Mouse (Mus musculus): ENCODE data around the gene Ppm1e. TPM values are rescaled to one million over a fixed set of nuclear protein-coding genes. Genes with fewer than 3 reads are reported as not detected.

Ppm1e gene
- total RNA-seq, 2 experiments from 2014 or later = 8.1 to 10.0 TPM

GRCm38 (mm10) chr11:87313533-87313932 is 45.3 kb downstream of the Ppm1e start:
- DNase-seq (ENCODE audit: low spot score) = no peak

GRCm38 (mm10) chr11:87310309-87310708 is 48.5 kb downstream of the Ppm1e start:
- intact Hi-C loops (cut with DNase I) = no loop called here
- no peak for DNase-seq (ENCODE audit: low spot score)

More at GRCm38 (mm10) chr11:87313533-87313932, 45.3 kb downstream of the Ppm1e start:
- intact Hi-C loops (cut with DNase I) = no loop called here

GRCm38 (mm10) chr11:87309329-87310074 is 49.3 kb downstream of the Ppm1e start:
- intact Hi-C loops (cut with DNase I) = no loop called here
- no peak for DNase-seq (ENCODE audit: low spot score)

- intact Hi-C loops (cut with DNase I) = no loop called here
- DNase-seq (ENCODE audit: low spot score) = no peak
These were observed 59.8 kb downstream of the Ppm1e start for GRCm38 (mm10) chr11:87299066-87299465.

- no peak for DNase-seq (ENCODE audit: low spot score)
- intact Hi-C loops (cut with DNase I) = no loop called here
These were observed 62.4 kb downstream of the Ppm1e start for GRCm38 (mm10) chr11:87296467-87296866.

GRCm38 (mm10) chr11:87295636-87296035 is 63.2 kb downstream of the Ppm1e start:
- intact Hi-C loops (cut with DNase I) = no loop called here
- no peak for DNase-seq (ENCODE audit: low spot score)

GRCm38 (mm10) chr11:87289313-87289712 is 69.5 kb downstream of the Ppm1e start:
- intact Hi-C loops (cut with DNase I) = no loop called here
- DNase-seq (ENCODE audit: low spot score) = no peak

- intact Hi-C loops (cut with DNase I) = no loop called here
- DNase-seq (ENCODE audit: low spot score) = no peak
These were observed 72.6 kb downstream of the Ppm1e start for GRCm38 (mm10) chr11:87286194-87286593.

- intact Hi-C loops (cut with DNase I) = loop anchor here (5.0 kb wide), 1 partner anchor 105 kb away; no protein-coding TSS in a partner anchor
These were observed 76.8 kb downstream of the Ppm1e start for GRCm38 (mm10) chr11:87281907-87282475.

GRCm38 (mm10) chr11:87279461-87279860 is 79.4 kb downstream of the Ppm1e start:
- intact Hi-C loops (cut with DNase I) = no loop called here

More at GRCm38 (mm10) chr11:87281907-87282475, 76.8 kb downstream of the Ppm1e start:
- no peak for DNase-seq (ENCODE audit: low spot score)

GRCm38 (mm10) chr11:87278807-87279206 is 80.0 kb downstream of the Ppm1e start:
- DNase-seq (ENCODE audit: low spot score) = no peak
- intact Hi-C loops (cut with DNase I) = no loop called here

More at GRCm38 (mm10) chr11:87279461-87279860, 79.4 kb downstream of the Ppm1e start:
- DNase-seq (ENCODE audit: low spot score) = no peak

GRCm38 (mm10) chr11:87276240-87276985 is 82.4 kb downstream of the Ppm1e start:
- intact Hi-C loops (cut with DNase I) = no loop called here
- no peak for DNase-seq (ENCODE audit: low spot score)

- no peak for DNase-seq (ENCODE audit: low spot score)
- intact Hi-C loops (cut with DNase I) = no loop called here
These were observed 83.3 kb downstream of the Ppm1e start for GRCm38 (mm10) chr11:87275420-87276048.

- intact Hi-C loops (cut with DNase I) = no loop called here
- no peak for DNase-seq (ENCODE audit: low spot score)
These were observed 86.1 kb downstream of the Ppm1e start for GRCm38 (mm10) chr11:87272725-87273124.

GRCm38 (mm10) chr11:87271479-87271878 is 87.3 kb downstream of the Ppm1e start:
- intact Hi-C loops (cut with DNase I) = no loop called here

GRCm38 (mm10) chr11:87270958-87271357 is 87.9 kb downstream of the Ppm1e start:
- DNase-seq (ENCODE audit: low spot score) = no peak
- intact Hi-C loops (cut with DNase I) = no loop called here

More at GRCm38 (mm10) chr11:87271479-87271878, 87.3 kb downstream of the Ppm1e start:
- DNase-seq (ENCODE audit: low spot score) = no peak

- no peak for DNase-seq (ENCODE audit: low spot score)
- intact Hi-C loops (cut with DNase I) = no loop called here
These were observed 88.4 kb downstream of the Ppm1e start for GRCm38 (mm10) chr11:87270446-87270845.

GRCm38 (mm10) chr11:87268803-87269202 is 90.0 kb downstream of the Ppm1e start:
- DNase-seq (ENCODE audit: low spot score) = no peak
- intact Hi-C loops (cut with DNase I) = no loop called here

- intact Hi-C loops (cut with DNase I) = no loop called here
- no peak for DNase-seq (ENCODE audit: low spot score)
These were observed 92.6 kb downstream of the Ppm1e start for GRCm38 (mm10) chr11:87266246-87266645.

- intact Hi-C loops (cut with DNase I) = no loop called here
- DNase-seq (ENCODE audit: low spot score) = no peak
These were observed 94.9 kb downstream of the Ppm1e start for GRCm38 (mm10) chr11:87263946-87264345.
